Mouse (Mus musculus) stomach, embryonic 16.5 days (tissue): ENCODE measurements around the gene Clec12a. TPM values are rescaled to one million over a fixed set of nuclear protein-coding genes. Genes with fewer than 3 reads are reported as not detected.

Experiments
- ATAC-seq: fragments of 200-750 bp; cut with Nextera tagmentation; 2 replicates; pipeline ENCODE4 v1.8.0; 2017; ENCODE audit warnings: moderate number of reproducible peaks, moderate TSS enrichment; ENCODE audit not compliant: insufficient read depth, low FRiP score
- H3K27ac ChIP-seq: fragments of 300-500 bp; sonication (generic); 2 replicates; pipeline ENCODE4 v1.5.1; 2014; ENCODE audit warnings: low read length
- H3K27me3 ChIP-seq: fragments of 300-500 bp; sonication (generic); 2 replicates; pipeline ENCODE4 v1.6.1; 2014; ENCODE audit warnings: low read length, control low read depth, mixed read lengths; ENCODE audit not compliant: control insufficient read depth, insufficient read depth
- H3K36me3 ChIP-seq: fragments of 300-500 bp; sonication (generic); 2 replicates; pipeline ENCODE4 v1.6.1; 2014; ENCODE audit warnings: low read length; ENCODE audit not compliant: control insufficient read depth, insufficient read depth
- H3K4me1 ChIP-seq: fragments of 300-500 bp; sonication (generic); 2 replicates; pipeline ENCODE4 v1.6.1; 2014; ENCODE audit warnings: low read length, control low read depth, mixed read lengths; ENCODE audit not compliant: control insufficient read depth, insufficient read depth
- H3K4me2 ChIP-seq: fragments of 300-500 bp; sonication (generic); 2 replicates; pipeline ENCODE4 v1.6.1; 2014; ENCODE audit warnings: low read depth, low read length, mixed read lengths
- H3K4me3 ChIP-seq: fragments of 300-500 bp; sonication (generic); replicated peaks from 2 replicates; pipeline ENCODE4 v1.5.1; 2014; ENCODE audit warnings: mild to moderate bottlenecking, low read length
- H3K9ac ChIP-seq: fragments of 300-500 bp; sonication (generic); 2 replicates; pipeline ENCODE4 v1.6.1; 2014; ENCODE audit warnings: low read length
- H3K9me3 ChIP-seq: fragments of 300-500 bp; sonication (generic); replicated peaks from 2 replicates; pipeline ENCODE4 v1.6.1; 2016; ENCODE audit warnings: low read length, control low read depth; ENCODE audit not compliant: control insufficient read depth
- WGBS: fragments of 180-500 bp; shearing (Covaris S2); extraction: QIAGEN DNeasy Blood & Tissue Kit; methylation state at CpG from one replicate; pipeline ENCODE4 v1.1.7; 2014; 5-methylcytosine and 5-hydroxymethylcytosine counted together
- polyA plus RNA-seq: library from polyadenylated mRNA; unstranded; fragments of >200 nt; fragmentation: Nextera tagmentation; extraction: Ambion mirVana; gene quantifications from 2 replicates; pipeline ENCODE4 v1.2.1, GENCODE M21; 2015

The Clec12a gene
- polyA plus RNA-seq, 1 experiment from 2014 or later, result 2.0 TPM

DNA sequence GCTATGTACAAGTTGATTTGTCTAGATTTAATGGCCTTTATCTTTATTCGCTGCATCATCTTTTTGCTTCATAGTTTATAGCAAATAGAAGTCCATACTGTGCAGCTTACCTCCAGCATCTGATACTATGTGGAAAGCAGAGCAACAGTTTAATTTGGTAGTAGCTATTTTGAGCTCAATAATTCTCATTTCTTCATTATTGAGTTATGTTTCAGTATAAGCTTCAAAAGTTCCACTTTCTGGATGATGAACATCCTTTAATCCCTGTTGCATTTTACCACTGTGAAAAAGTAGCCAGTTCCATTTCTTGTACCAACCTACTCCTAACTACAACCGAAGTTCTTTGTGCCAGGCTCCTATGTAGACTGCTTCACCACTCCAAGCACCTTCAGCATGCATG is 66.1 kb downstream of the Clec12a start, which contains the start of gene Clec9a:
Clec9a (plus strand) TSS at position 301 of the 400 bp plus-strand sequence.
- no peaks in the 10 kb centered on the region for H3K9me3 ChIP-seq
- H3K9ac ChIP-seq, result no peak within 1 kb of the TSS
- H3K27me3 ChIP-seq, result no peaks in the 10 kb centered on the region
- no peaks in the 10 kb centered on the region for H3K4me1 ChIP-seq
- H3K4me3 ChIP-seq, result no peak within 1 kb of the TSS
- no peak within 1 kb of the TSS for H3K27ac ChIP-seq
- WGBS, result 77% methylated on average over 2 of the region's 2 CpGs
- H3K36me3 ChIP-seq, result no peaks in the 10 kb centered on the region
- no peak for ATAC-seq
- H3K4me2 ChIP-seq, result no peak within 1 kb of the TSS

DNA sequence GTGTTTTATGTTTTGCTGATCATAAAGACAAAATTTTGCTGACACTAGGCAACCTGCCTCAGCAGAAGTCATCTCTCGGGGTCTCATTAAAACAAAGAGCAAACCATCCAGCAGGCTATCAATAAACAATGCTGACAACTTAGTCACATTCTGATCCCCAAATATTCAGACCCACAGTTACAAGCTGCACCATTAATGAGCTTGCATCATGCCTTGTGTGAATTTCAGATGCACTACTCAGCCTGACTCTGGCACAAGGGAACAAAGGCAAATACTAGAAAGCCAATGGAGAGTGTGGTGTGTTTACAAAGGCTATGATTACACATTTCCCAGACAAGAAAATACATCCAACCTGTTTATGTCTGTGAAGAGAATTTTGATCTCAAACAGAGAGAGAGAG is 71.7 kb downstream of the Clec12a start:
- Histone ChIP-seq H3K9ac (no peak overlapping the region), H3K9me3 (no peaks in the 10 kb centered on the region), H3K27ac (no peak overlapping the region), H3K4me2 (no peak overlapping the region), H3K36me3 (no peaks in the 10 kb centered on the region), H3K4me3 (no peak overlapping the region), H3K27me3 (no peaks in the 10 kb centered on the region), H3K4me1 (no peaks in the 10 kb centered on the region)
- WGBS, result 49% methylated on average over 1 of the region's 1 CpGs
- ATAC-seq, result no peak

Other genes starting within 250 kb of the Clec12a start
- gene Clec2e, start 241.8 kb upstream of the Clec12a start, polyA plus RNA-seq, result 2.0 and 2.4 TPM in 2 replicates
- 0.72 and 0.81 TPM in 2 replicates for gene Clec2d, start 162.1 kb upstream of the Clec12a start, polyA plus RNA-seq
- 0.20 and 0.48 TPM in 2 replicates for gene Cd69, start 67.3 kb upstream of the Clec12a start, polyA plus RNA-seq
- not detected in 2 replicates for gene 4922502D21Rik, start 10.9 kb upstream of the Clec12a start, polyA plus RNA-seq
- gene Clec12b, start 43.2 kb downstream of the Clec12a start, polyA plus RNA-seq, result not detected in 2 replicates
- 1.7 and 1.8 TPM in 2 replicates for gene Clec1b, start 54.6 kb downstream of the Clec12a start, polyA plus RNA-seq
- 0.34 and 0.43 TPM in 2 replicates for gene Clec9a, start 66.2 kb downstream of the Clec12a start, polyA plus RNA-seq
- gene Clec1a, start 109.3 kb downstream of the Clec12a start, polyA plus RNA-seq, result 3.3 and 3.6 TPM in 2 replicates
- gene Olr1, start 164.5 kb downstream of the Clec12a start, polyA plus RNA-seq, result 0.07 and 0.15 TPM in 2 replicates
- not detected in 2 replicates for gene Tmem52b, start 169.9 kb downstream of the Clec12a start, polyA plus RNA-seq
- gene Gabarapl1, start 190.5 kb downstream of the Clec12a start, polyA plus RNA-seq, result 42.8 and 44.6 TPM in 2 replicates
- not detected in 2 replicates for gene Klre1, start 235.2 kb downstream of the Clec12a start, polyA plus RNA-seq
- gene Klrd1, start 249.1 kb downstream of the Clec12a start, polyA plus RNA-seq, result 0.76 and 1.1 TPM in 2 replicates